Mouse (Mus musculus) heart, embryonic 11.5 days (tissue): Measurements from ENCODE around the gene Pacsin2. TPM values are rescaled to one million over a fixed set of nuclear protein-coding genes. Genes with fewer than 3 reads are reported as not detected.

ENCODE experiments used
- ATAC-seq: fragments of 200-750 bp; cut with Nextera tagmentation; replicated peaks from 2 replicates; pipeline ENCODE4 v1.8.0; 2017; ENCODE audit warnings: moderate library complexity; ENCODE audit not compliant: insufficient number of reproducible peaks, low FRiP score, low TSS enrichment
- H3K27ac ChIP-seq: fragments of 300-500 bp; sonication (generic); 2 replicates; pipeline ENCODE4 v1.5.1; 2014; ENCODE audit warnings: mild to moderate bottlenecking, low read depth, low read length
- H3K27me3 ChIP-seq: fragments of 300-500 bp; sonication (generic); 2 replicates; pipeline ENCODE4 v1.6.1; 2014; ENCODE audit warnings: mild to moderate bottlenecking, low read length, mixed read lengths; ENCODE audit not compliant: control insufficient read depth, insufficient read depth
- H3K36me3 ChIP-seq: fragments of 300-500 bp; sonication (generic); 2 replicates; pipeline ENCODE4 v1.6.1; 2014; ENCODE audit warnings: mild to moderate bottlenecking, low read length, moderate library complexity, mixed read lengths; ENCODE audit not compliant: control insufficient read depth, insufficient read depth
- H3K4me1 ChIP-seq: fragments of 300-500 bp; sonication (generic); 2 replicates; pipeline ENCODE4 v1.6.1; 2014; ENCODE audit warnings: low read length; ENCODE audit not compliant: control insufficient read depth, insufficient read depth
- H3K4me2 ChIP-seq: fragments of 300-500 bp; sonication (generic); 2 replicates; pipeline ENCODE4 v1.6.1; 2014; ENCODE audit warnings: mild to moderate bottlenecking, moderate library complexity
- H3K4me3 ChIP-seq: fragments of 300-500 bp; sonication (generic); 2 replicates; pipeline ENCODE4 v1.5.1; 2014; ENCODE audit warnings: low read depth, low read length
- H3K9ac ChIP-seq: fragments of 300-500 bp; sonication (generic); 2 replicates; pipeline ENCODE4 v1.6.1; 2014; ENCODE audit warnings: mild to moderate bottlenecking, low read depth, low read length, moderate library complexity
- H3K9me3 ChIP-seq: fragments of 300-500 bp; sonication (generic); replicated peaks from 2 replicates; pipeline ENCODE4 v1.6.1; 2016; ENCODE audit warnings: low read length; ENCODE audit not compliant: control insufficient read depth
- WGBS: fragments of 180-500 bp; shearing (Covaris S2); extraction: QIAGEN DNeasy Blood & Tissue Kit; methylation state at CpG from one replicate; pipeline ENCODE4 v1.1.7; 2014; ENCODE audit not compliant: insufficient replicate concordance; 5-methylcytosine and 5-hydroxymethylcytosine counted together
- polyA plus RNA-seq: library from polyadenylated mRNA; unstranded; fragments of >200 nt; fragmentation: Nextera tagmentation; extraction: Ambion mirVana; gene quantifications from 2 replicates; pipeline ENCODE4 v1.2.1, GENCODE M21; 2014

Pacsin2 gene
- polyA plus RNA-seq, 1 experiment from 2014 or later, result 55.0 TPM

DNA sequence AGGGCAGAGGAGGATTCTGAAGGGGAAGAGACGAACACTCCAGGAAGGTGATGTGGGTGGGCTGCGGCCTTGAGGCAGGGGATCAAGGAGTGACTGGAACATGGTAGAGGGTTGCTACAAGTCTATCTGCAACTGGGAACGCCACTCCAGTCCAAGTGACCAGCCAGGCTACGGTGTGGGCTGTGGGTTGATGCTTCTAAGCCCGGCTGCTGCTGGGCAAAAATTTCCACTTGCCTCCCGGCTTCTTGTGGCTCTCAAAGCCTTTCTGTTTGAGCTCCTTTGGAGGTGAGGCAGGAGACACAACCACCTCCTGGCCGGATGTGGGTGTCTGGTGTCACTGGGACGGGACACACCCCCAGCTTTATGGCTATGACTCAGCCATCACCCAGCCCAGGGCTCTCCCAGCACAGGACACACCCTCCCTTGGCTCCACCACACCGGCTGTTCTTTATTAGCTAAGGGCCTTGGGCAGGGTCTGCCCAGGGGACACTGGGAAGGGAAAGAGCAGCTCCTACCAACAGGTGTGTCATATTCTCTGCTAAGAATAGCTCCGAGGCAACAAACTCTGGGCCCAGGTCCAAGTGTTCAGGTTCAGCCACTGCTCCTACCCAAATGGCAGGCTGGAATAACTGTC is 9.5 kb upstream of the Pacsin2 start:
- peak; percentile 75 for ATAC-seq
- Histone ChIP-seq H3K9ac (no peak overlapping the region), H3K27me3 (no peaks in the 10 kb centered on the region), H3K4me2 (peak overlapping the region; percentile 20; the same call in 1 of the 2 replicates), H3K36me3 (no peaks in the 10 kb centered on the region), H3K27ac (no peak overlapping the region), H3K9me3 (no peaks in the 10 kb centered on the region), H3K4me1 (peaks cover 11% of the 10 kb centered on the region), H3K4me3 (no peak overlapping the region)
- 59% methylated on average over 10 of the region's 10 CpGs for WGBS

DNA sequence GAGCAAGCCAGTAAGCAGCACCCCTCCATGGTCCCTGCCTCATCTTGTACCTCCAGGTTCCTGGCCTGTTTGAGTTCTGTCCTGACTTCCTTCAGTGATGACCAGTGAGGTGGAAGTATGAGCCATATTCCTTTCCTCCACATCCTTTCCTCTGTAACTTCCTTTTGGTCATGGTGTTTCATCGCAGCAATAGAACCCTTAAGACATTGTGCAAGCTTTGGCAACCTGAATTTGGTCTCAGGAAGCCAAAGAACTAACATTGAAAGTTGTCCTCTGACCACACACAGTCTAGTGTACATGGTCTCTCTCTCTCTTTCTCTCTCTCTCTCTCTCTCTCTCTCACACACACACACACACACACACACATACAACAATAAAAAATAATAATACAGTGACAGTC is 8.8 kb upstream of the Pacsin2 start:
- Histone ChIP-seq H3K4me2 (no peak overlapping the region), H3K9me3 (no peaks in the 10 kb centered on the region), H3K4me3 (no peak overlapping the region), H3K27ac (no peak overlapping the region), H3K4me1 (peaks cover 11% of the 10 kb centered on the region), H3K36me3 (no peaks in the 10 kb centered on the region), H3K9ac (no peak overlapping the region), H3K27me3 (no peaks in the 10 kb centered on the region)
- 88% methylated on average over 1 of the region's 1 CpGs for WGBS
- ATAC-seq, result no peak

DNA sequence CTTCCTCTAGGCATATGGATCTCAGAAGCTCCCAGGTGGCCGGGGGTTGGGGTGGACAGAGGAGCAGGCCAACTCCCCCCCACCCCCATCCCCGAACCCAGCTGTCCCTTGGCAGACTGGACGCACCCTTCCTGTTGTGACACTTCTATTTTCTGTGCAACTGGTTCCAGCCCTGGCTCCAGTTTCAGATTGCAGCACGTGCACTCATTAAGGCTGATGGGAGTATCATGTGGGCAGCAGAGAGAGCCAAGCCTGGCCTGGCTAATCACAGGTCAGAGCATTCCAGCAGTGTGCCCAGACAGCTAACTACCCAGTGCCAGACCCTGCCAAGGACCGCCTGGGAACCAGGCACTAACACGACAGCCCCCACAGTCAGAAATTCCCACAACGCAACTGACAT is 7.1 kb upstream of the Pacsin2 start:
- no peaks in the 10 kb centered on the region for H3K27me3 ChIP-seq
- H3K4me1 ChIP-seq, result peaks cover 11% of the 10 kb centered on the region
- H3K27ac ChIP-seq, result no peak overlapping the region
- no peak overlapping the region for H3K4me3 ChIP-seq
- no peaks in the 10 kb centered on the region for H3K36me3 ChIP-seq
- 58% methylated on average over 7 of the region's 7 CpGs for WGBS
- no peaks in the 10 kb centered on the region for H3K9me3 ChIP-seq
- no peak overlapping the region for H3K9ac ChIP-seq
- no peak for ATAC-seq
- no peak overlapping the region for H3K4me2 ChIP-seq

DNA sequence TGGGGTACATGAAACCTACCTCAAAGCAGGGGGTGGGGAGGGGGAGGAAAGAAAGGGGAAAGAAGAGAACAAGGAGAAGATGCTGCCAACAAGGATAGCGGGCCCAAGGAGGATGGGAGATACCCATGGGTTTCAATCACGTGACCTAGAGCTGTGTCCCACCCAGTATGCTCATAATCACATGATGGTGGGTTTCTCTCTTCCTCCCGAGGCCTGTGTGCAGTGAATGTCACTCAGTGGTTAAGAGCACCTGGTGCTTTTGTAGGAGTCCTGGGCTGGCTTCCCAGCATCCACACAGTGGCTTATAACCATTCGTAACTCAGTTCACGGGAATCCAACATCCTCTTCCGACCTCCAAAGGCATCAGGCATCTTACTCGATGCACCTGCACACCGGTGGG is 6.0 kb upstream of the Pacsin2 start:
- no peak overlapping the region for H3K4me3 ChIP-seq
- H3K9ac ChIP-seq, result no peak overlapping the region
- H3K36me3 ChIP-seq, result no peaks in the 10 kb centered on the region
- WGBS, result 78% methylated on average over 8 of the region's 8 CpGs
- no peak overlapping the region for H3K4me2 ChIP-seq
- no peak overlapping the region for H3K27ac ChIP-seq
- ATAC-seq, result no peak
- H3K27me3 ChIP-seq, result no peaks in the 10 kb centered on the region
- H3K4me1 ChIP-seq, result peaks cover 11% of the 10 kb centered on the region
- no peaks in the 10 kb centered on the region for H3K9me3 ChIP-seq

DNA sequence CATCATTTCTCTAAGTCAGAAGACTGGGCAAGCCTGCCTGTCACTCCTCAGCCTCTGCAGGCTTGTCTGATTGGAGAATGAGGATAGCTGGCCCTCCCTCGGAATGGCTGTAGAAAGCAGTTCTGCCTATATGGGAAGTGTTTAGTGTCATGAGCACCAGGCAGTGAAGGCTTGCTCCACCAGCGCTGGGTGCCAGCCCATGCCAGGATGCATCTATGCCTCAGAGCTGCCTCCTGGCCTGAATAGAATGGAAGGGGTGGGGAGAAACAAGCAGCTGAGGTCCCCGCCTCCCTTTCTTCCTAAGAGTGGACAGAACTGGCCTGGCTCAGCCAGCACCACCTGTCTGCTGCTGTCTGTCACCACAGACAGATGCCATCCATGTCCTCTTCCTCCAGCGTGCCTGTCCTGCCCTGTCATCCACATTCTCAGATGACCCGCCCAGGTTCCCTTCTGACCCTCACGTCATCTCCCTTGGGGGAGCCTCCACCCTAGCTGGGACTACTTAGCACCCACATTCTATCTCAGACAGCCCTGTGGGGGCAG is 4.9 kb upstream of the Pacsin2 start:
- 55% methylated on average over 6 of the region's 6 CpGs for WGBS
- no peak overlapping the region for H3K27ac ChIP-seq
- no peak for ATAC-seq

DNA sequence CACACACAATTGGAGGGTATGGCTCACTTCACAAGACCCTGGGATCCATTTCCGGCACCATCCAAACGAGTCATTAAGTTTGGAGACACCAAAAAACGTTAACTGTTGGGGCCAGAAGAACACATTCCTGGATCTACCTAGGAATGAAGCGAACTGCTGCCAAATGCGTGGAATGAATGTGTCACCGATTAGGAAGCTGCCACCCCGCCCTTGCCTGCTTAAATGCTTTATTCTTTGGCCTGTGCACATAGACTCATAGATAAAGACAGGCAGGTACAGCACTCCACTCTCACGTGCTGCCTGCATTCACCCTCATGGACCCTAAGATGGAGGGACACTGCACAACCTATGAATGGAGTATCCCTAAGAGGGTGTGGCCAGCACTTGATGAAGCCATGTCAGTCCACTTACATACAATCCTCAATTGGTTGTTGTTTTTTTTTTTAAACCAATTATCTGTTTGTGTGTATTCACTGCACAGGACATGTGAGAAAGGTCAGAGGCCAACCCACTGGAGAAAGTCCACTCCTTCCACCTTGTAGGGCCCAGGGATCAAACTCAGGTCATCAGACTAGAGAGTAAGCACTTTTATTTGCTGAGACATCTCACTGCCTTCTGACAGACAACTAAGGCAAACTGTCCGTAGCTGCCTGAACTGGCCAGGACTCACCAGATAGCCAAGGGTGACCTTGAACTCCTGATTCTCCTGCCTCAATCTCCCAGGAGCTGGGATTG is 3.0 kb upstream of the Pacsin2 start:
- Histone ChIP-seq H3K4me3 (no peak overlapping the region), H3K36me3 (no peaks in the 10 kb centered on the region), H3K9me3 (no peaks in the 10 kb centered on the region), H3K4me1 (peaks cover 8% of the 10 kb centered on the region; the same call in 1 of the 2 replicates), H3K9ac (no peak overlapping the region), H3K27me3 (no peaks in the 10 kb centered on the region), H3K4me2 (no peak overlapping the region), H3K27ac (no peak overlapping the region)
- WGBS, result 71% methylated on average over 9 of the region's 9 CpGs
- ATAC-seq, result no peak

More for the DNA sequence above, 4.9 kb upstream of the Pacsin2 start:
- no peak overlapping the region for H3K4me2 ChIP-seq
- H3K9me3 ChIP-seq, result no peaks in the 10 kb centered on the region
- H3K9ac ChIP-seq, result no peak overlapping the region
- H3K4me3 ChIP-seq, result no peak overlapping the region
- no peaks in the 10 kb centered on the region for H3K27me3 ChIP-seq
- H3K4me1 ChIP-seq, result peaks cover 6% of the 10 kb centered on the region
- no peaks in the 10 kb centered on the region for H3K36me3 ChIP-seq

DNA sequence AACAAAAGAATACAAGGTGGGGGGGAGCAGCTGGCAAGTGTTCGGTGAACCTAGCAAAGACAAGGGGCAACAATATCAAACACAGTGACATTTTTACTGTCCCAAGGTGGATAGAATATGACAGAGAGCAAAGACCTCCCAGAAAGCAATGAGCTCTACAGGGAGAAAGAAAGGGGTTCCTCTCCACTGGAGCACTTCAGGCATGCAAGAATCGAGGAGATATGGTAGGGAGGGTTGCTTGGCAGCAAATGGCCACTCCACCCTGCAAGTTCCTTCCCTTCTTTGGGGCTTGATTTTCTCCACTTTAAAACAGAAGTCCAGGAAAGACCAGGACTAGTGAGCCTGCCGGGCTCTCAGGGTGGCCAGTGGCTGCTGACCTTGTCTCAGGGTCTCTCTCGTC is 1.9 kb upstream of the Pacsin2 start:
- no peak overlapping the region for H3K4me2 ChIP-seq
- H3K4me3 ChIP-seq, result no peak overlapping the region
- peaks cover 8% of the 10 kb centered on the region; the same call in 1 of the 2 replicates for H3K4me1 ChIP-seq
- H3K9me3 ChIP-seq, result no peaks in the 10 kb centered on the region
- ATAC-seq, result no peak
- no peak overlapping the region for H3K9ac ChIP-seq
- H3K27ac ChIP-seq, result no peak overlapping the region
- no peaks in the 10 kb centered on the region for H3K27me3 ChIP-seq
- 66% methylated on average over 4 of the region's 4 CpGs for WGBS
- H3K36me3 ChIP-seq, result no peaks in the 10 kb centered on the region

DNA sequence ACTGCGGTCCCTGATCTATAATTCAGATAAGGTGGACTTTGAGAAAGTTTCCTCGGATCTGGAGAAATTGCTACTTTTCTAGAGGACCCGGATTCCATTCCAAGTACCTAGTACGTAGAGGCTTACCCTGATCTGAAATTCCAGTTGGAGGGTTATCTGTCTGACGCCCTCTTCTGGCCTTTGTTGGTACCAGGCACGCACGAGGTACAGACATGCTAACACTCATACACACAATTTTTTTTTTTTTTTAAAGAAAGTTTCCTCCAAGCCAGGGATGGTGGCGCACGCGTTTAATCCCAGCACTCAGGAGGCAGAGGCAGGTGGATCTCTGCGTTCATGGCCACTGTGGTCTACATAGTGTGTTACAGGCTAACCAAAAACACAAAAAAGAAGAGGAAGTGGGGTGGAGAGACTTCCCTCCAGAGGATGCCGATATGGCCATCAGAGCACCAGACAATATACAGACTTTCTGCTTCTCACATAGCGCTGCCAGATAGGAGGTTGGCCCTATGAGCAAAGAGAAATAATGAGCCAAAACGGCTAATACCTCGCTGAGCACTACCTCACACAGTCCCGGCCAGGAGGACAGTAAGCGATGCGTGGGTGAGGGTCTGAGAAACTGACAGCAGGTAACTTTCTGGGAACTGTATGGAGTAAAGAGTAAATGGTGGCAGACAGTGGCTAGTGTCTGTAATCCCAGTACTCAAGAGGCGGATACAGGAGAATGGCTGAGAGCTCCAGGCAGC is 672 bp upstream of the Pacsin2 start:
- Histone ChIP-seq H3K9me3 (no peaks in the 10 kb centered on the region), H3K4me2 (peak overlapping the region; percentile 97), H3K27me3 (no peaks in the 10 kb centered on the region), H3K27ac (0 out of 2 replicates have a peak overlapping the region, but pooled peaks have one; percentile 75), H3K36me3 (no peaks in the 10 kb centered on the region), H3K4me3 (peak overlapping the region; percentile 85), H3K9ac (no peak overlapping the region; the same call in 1 of the 2 replicates), H3K4me1 (peaks cover 8% of the 10 kb centered on the region; the same call in 1 of the 2 replicates)
- no peak for ATAC-seq
- 74% methylated on average over 19 of the region's 19 CpGs for WGBS
